Mouse (Mus musculus) C2C12 (cell line): Measurements from ENCODE around the gene Msln. TPM values are rescaled to one million over a fixed set of nuclear protein-coding genes. Genes with fewer than 3 reads are reported as not detected.

ENCODE experiments used
- H3K27me3 ChIP-seq: one replicate; pipeline ENCODE4 v1.6.1; 2011; ENCODE audit not compliant: control insufficient read depth, insufficient read depth, insufficient read length
- H3K36me3 ChIP-seq: one replicate; pipeline ENCODE4 v1.6.1; 2011; ENCODE audit not compliant: control insufficient read depth, insufficient read depth
- H3K4me3 ChIP-seq: one replicate; pipeline ENCODE4 v1.5.1; 2011; ENCODE audit warnings: mild to moderate bottlenecking, control low read depth; ENCODE audit not compliant: poor library complexity, insufficient read depth, severe bottlenecking
- H3K79me2 ChIP-seq: one replicate; pipeline ENCODE4 v1.6.1; 2011; ENCODE audit not compliant: control insufficient read depth, insufficient read depth
- H3K79me3 ChIP-seq: one replicate; pipeline ENCODE4 v1.6.1; 2011; ENCODE audit warnings: low read depth, control low read depth
- H3ac ChIP-seq: one replicate; pipeline ENCODE3; 2011; ENCODE audit warnings: low read depth; ENCODE audit not compliant: control insufficient read depth, insufficient read length
- CEBPB ChIP-seq: IDR thresholded peaks from one replicate; pipeline ENCODE4 v1.6.1; 2011; ENCODE audit warnings: low read depth, mild to moderate bottlenecking, control low read depth, moderate library complexity
- CTCF ChIP-seq: IDR thresholded peaks from one replicate; pipeline ENCODE4 v1.5.1; 2011; ENCODE audit not compliant: control insufficient read depth, insufficient read depth, insufficient read length
- FOSL1 ChIP-seq: IDR thresholded peaks from one replicate; pipeline ENCODE4 v1.8.0; 2011; ENCODE audit warnings: mild to moderate bottlenecking, low read length; ENCODE audit not compliant: poor library complexity, insufficient read depth, severe bottlenecking
- MAX ChIP-seq: IDR thresholded peaks from one replicate; pipeline ENCODE4 v1.6.1; 2011; ENCODE audit warnings: mild to moderate bottlenecking, control low read depth
- MYOD1 ChIP-seq: IDR thresholded peaks from one replicate; pipeline ENCODE4 v1.6.1; 2011; ENCODE audit warnings: low read depth; ENCODE audit not compliant: control insufficient read depth, insufficient read length
- MYOG ChIP-seq: IDR thresholded peaks from one replicate; pipeline ENCODE4 v1.6.1; 2011; ENCODE audit not compliant: control insufficient read depth, insufficient read length; ENCODE audit errors: extremely low read depth
- USF1 ChIP-seq: IDR thresholded peaks from one replicate; pipeline ENCODE4 v1.6.1; 2011; ENCODE audit warnings: low read depth, mild to moderate bottlenecking, control low read depth, moderate library complexity
- polyA plus RNA-seq: library from polyadenylated mRNA; unstranded; fragments of >200 nt; fragmentation: generic; extraction: Trizol; gene quantifications from one replicate; pipeline ENCODE4 v1.2.1, GENCODE M21; 2012; ENCODE audit warnings: missing spikeins

Msln gene
- polyA plus RNA-seq, 1 experiment = 6.1 TPM

- H3ac ChIP-seq = peak within 1 kb of the TSS; percentile 66
- peaks cover 7% of the 10 kb centered on the region for H3K79me3 ChIP-seq
- TF ChIP-seq USF1 (no peak), CEBPB (no peak), CTCF (no peak), MYOD1 (no peak), MAX (no peak), FOSL1 (no peak), MYOG (no peak)
- H3K79me2 ChIP-seq = peaks cover 27% of the 10 kb centered on the region
- no peaks in the 10 kb centered on the region for H3K27me3 ChIP-seq
- peak within 1 kb of the TSS; percentile 51 for H3K4me3 ChIP-seq
- no peaks in the 10 kb centered on the region for H3K36me3 ChIP-seq
Measured at GRCm38 (mm10) chr17:25795609-25796092, 41.5 kb upstream of the Msln start, which contains the start of gene AC134908.4. AC134908.4 (minus strand) TSS chr17:25795659.

DNA sequence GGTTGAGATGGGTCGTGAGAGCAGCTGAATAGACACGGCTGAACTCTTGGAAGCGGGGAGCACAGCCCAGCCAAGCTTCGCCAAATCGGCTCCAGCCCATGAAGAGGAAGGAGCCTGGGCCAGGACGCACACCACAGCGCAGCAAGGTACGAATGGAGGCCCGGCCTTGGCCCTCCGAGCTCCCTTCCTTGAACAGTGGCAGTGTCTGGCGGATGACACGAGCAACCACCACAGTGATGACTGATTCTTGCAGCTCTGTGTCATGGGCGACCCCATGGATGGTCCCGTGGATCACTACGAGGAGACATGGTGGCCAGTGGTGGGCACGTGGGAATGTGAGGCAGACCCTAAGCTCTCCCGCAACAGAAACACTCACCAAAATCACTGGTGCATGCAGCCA is 40.8 kb upstream of the Msln start:
- Histone ChIP-seq H3K4me3 (no peak overlapping the region), H3K27me3 (no peaks in the 10 kb centered on the region), H3K79me2 (peaks cover 30% of the 10 kb centered on the region), H3K79me3 (peaks cover 7% of the 10 kb centered on the region), H3ac (no peak overlapping the region), H3K36me3 (no peaks in the 10 kb centered on the region)
- TF ChIP-seq MYOD1 (no peak), FOSL1 (no peak), CEBPB (no peak), MYOG (no peak), USF1 (no peak), CTCF (no peak), MAX (no peak)

- TF ChIP-seq MYOG (no peak), CEBPB (no peak), MYOD1 (no peak), FOSL1 (no peak), USF1 (no peak)
- peaks cover 30% of the 10 kb centered on the region for H3K79me2 ChIP-seq
- peaks cover 7% of the 10 kb centered on the region for H3K79me3 ChIP-seq
- H3K36me3 ChIP-seq = peaks cover 4% of the 10 kb centered on the region
- no peaks in the 10 kb centered on the region for H3K27me3 ChIP-seq
- H3ac ChIP-seq = no peak overlapping the region
- no peak overlapping the region for H3K4me3 ChIP-seq
Measured at GRCm38 (mm10) chr17:25794197-25794596, 40.0 kb upstream of the Msln start.

DNA sequence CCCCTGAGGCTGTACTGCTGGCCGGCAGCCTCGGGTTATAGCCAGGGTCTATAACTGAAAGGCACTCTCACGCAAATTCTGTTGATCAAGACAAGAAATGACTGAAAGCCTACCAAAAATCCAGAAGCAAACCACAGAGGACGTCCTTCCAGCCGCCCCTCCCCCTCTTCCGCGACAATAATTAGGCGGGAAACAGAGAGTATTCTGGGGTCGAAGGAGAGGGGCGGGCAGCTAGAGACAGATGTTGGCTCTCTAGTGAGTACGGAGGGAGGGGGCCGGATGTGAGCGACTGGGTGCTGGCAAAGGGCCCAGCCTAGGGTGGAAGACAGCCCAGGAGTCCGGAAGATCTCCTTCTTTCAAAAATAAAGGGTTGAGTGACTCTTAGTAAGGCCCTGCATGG is 38.4 kb upstream of the Msln start, which contains the start of gene Fam173a:
Gene Fam173a, minus strand, starts transcription at position 287 of the 400 bp plus-strand sequence.
- TF ChIP-seq USF1 (no peak), CEBPB (no peak), CTCF (no peak), MYOG (no peak), FOSL1 (no peak), MYOD1 (no peak)
- Histone ChIP-seq H3K27me3 (no peaks in the 10 kb centered on the region), H3K36me3 (peaks cover 4% of the 10 kb centered on the region), H3ac (peak within 1 kb of the TSS; percentile 85), H3K4me3 (peak within 1 kb of the TSS; percentile 79), H3K79me3 (peaks cover 7% of the 10 kb centered on the region), H3K79me2 (peaks cover 30% of the 10 kb centered on the region)

DNA sequence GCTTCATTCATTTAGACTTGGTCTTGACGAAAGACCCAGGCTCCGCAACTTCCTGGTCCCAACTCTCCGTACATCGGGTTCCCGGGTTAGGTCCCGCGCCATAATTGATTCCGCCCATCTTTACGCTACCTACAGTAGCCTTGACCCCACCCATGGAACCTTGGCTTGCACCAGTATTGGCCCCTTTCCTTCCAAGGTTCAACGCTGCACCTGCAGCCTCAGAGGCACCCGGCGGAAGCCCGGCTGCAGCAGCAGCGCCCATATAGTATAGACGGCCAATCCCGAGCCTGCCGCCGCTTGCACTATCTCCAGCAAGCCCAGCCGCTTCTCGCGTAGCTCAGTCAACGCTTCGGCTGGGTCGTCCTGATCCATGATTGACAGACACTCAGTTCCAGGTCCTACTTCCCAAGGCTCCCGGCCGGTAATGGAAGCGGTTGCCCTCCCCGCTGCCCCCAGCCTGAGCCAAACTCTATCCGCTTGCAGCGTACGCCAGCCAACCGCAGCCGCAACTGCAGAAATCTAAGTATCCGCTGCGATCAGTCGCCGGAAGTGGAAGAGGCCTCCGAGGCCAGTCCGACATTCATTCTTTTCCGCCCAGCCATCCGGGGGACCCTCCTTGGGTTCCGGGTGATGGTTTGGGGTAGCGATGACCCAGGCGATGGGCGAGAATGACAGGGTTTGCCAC is 37.8 kb upstream of the Msln start:
- Histone ChIP-seq H3K4me3 (peak overlapping the region; percentile 79), H3ac (peak overlapping the region; percentile 85), H3K79me2 (peaks cover 30% of the 10 kb centered on the region), H3K79me3 (peaks cover 7% of the 10 kb centered on the region), H3K36me3 (peaks cover 4% of the 10 kb centered on the region), H3K27me3 (no peaks in the 10 kb centered on the region)
- TF ChIP-seq CTCF (no peak), FOSL1 (no peak), MAX (no peak), MYOD1 (no peak), USF1 (no peak), MYOG (no peak), CEBPB (no peak)

DNA sequence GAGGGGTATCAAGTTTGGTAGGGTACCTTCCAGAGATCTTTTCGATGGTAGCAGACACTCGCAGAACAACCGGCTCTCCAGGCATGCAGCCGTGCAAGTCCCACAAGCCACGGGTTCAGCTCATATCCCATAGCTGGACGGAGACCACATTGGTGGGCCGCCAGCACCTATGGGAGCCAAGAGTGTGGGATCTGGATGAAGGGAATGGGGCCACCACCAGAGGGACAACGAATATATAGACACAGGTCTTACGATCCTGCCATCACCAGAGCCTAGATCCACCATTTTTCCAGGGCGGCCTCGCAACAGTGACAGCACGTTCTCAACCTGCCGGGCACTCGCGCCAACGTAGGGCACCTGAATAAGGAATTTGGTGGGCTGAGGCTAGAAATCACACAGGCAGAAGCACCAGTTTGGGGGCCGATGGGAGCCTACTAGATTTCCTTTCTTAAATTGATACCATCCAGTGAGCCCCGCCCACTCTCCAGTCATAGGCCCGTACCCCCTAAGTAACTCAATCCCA is 37.2 kb upstream of the Msln start:
- peak overlapping the region; percentile 85 for H3ac ChIP-seq
- peaks cover 26% of the 10 kb centered on the region for H3K79me2 ChIP-seq
- peak overlapping the region; percentile 79 for H3K4me3 ChIP-seq
- H3K36me3 ChIP-seq = peaks cover 4% of the 10 kb centered on the region
- TF ChIP-seq CEBPB = no peak
- no peak for TF ChIP-seq MAX
- no peak for TF ChIP-seq MYOD1
- TF ChIP-seq CTCF = no peak
- TF ChIP-seq FOSL1 = no peak
- no peak for TF ChIP-seq MYOG
- no peak for TF ChIP-seq USF1
- no peaks in the 10 kb centered on the region for H3K27me3 ChIP-seq
- peaks cover 7% of the 10 kb centered on the region for H3K79me3 ChIP-seq
